Mouse (Mus musculus) cerebral cortex, adult 2 months (tissue): Measurements from ENCODE around the gene Atp5j2.

Experiments
- WGBS: fragments of 180-500 bp; shearing (Covaris S2); methylation state at CpG from one replicate; pipeline ENCODE4 v1.1.7; 2018; 5-methylcytosine and 5-hydroxymethylcytosine counted together

The Atp5j2 gene

GRCm38 (mm10) chr5:145200387-145200786 lies 8.5 kb upstream of the Atp5j2 start:
- 71% methylated on average over 7 of the region's 7 CpGs for WGBS

- WGBS, result under 1% methylated on average over 41 of the region's 41 CpGs
These were observed 725 bp downstream of the Atp5j2 start for GRCm38 (mm10) chr5:145190875-145191798.

GRCm38 (mm10) chr5:145190373-145190772 lies 1.5 kb downstream of the Atp5j2 start:
- 28% methylated on average over 5 of the region's 5 CpGs for WGBS

- WGBS, result 93% methylated on average over 6 of the region's 6 CpGs
These were observed 2.4 kb downstream of the Atp5j2 start for GRCm38 (mm10) chr5:145189416-145189815.

- WGBS, result 85% methylated on average over 2 of the region's 2 CpGs
These were observed 6.6 kb downstream of the Atp5j2 start for GRCm38 (mm10) chr5:145185244-145185643.

GRCm38 (mm10) chr5:145178461-145178980 lies 13.3 kb downstream of the Atp5j2 start:
- WGBS, result 81% methylated on average over 18 of the region's 18 CpGs

GRCm38 (mm10) chr5:145167306-145167661 lies 24.6 kb downstream of the Atp5j2 start:
- 1% methylated on average over 27 of the region's 28 CpGs for WGBS

- whole genome bisulfite sequencing, result under 1% methylated on average over 51 of the region's 51 CpGs
These were observed 25.1 kb downstream of the Atp5j2 start, which contains the start of the genes Ptcd1 and Cpsf4 for GRCm38 (mm10) chr5:145166536-145167305. Ptcd1 (minus strand) TSS chr5:145167108. Cpsf4 (plus strand) TSS chr5:145167213.

- WGBS, result 80% methylated on average over 15 of the region's 15 CpGs
These were observed 26.7 kb downstream of the Atp5j2 start for GRCm38 (mm10) chr5:145165184-145165583.

- WGBS, result 50% methylated on average over 3 of the region's 3 CpGs
These were observed 27.2 kb downstream of the Atp5j2 start for GRCm38 (mm10) chr5:145164710-145165109.

- 95% methylated on average over 14 of the region's 14 CpGs for WGBS
These were observed 30.5 kb downstream of the Atp5j2 start for GRCm38 (mm10) chr5:145161361-145161760.

GRCm38 (mm10) chr5:145152690-145153089 lies 39.2 kb downstream of the Atp5j2 start:
- 89% methylated on average over 5 of the region's 5 CpGs for WGBS

- WGBS, result 88% methylated on average over 6 of the region's 6 CpGs
These were observed 42.6 kb downstream of the Atp5j2 start for GRCm38 (mm10) chr5:145149294-145149693.

- WGBS, result 89% methylated on average over 5 of the region's 5 CpGs
These were observed 44.1 kb downstream of the Atp5j2 start for GRCm38 (mm10) chr5:145147748-145148147.

GRCm38 (mm10) chr5:145140611-145141010 lies 51.3 kb downstream of the Atp5j2 start:
- WGBS, result under 1% methylated on average over 18 of the region's 18 CpGs

GRCm38 (mm10) chr5:145139571-145140519 lies 52.0 kb downstream of the Atp5j2 start, which contains the start of the genes Pdap1 and Bud31:
Pdap1 (minus strand) TSS chr5:145140238.
Bud31 (plus strand) TSS chr5:145140362.
- under 1% methylated on average over 84 of the region's 84 CpGs for whole genome bisulfite sequencing

GRCm38 (mm10) chr5:145138836-145139235 lies 53.0 kb downstream of the Atp5j2 start:
- 2% methylated on average over 6 of the region's 6 CpGs for WGBS
